Mouse (Mus musculus): ENCODE results near the gene Cops2.

The Cops2 gene

DNA sequence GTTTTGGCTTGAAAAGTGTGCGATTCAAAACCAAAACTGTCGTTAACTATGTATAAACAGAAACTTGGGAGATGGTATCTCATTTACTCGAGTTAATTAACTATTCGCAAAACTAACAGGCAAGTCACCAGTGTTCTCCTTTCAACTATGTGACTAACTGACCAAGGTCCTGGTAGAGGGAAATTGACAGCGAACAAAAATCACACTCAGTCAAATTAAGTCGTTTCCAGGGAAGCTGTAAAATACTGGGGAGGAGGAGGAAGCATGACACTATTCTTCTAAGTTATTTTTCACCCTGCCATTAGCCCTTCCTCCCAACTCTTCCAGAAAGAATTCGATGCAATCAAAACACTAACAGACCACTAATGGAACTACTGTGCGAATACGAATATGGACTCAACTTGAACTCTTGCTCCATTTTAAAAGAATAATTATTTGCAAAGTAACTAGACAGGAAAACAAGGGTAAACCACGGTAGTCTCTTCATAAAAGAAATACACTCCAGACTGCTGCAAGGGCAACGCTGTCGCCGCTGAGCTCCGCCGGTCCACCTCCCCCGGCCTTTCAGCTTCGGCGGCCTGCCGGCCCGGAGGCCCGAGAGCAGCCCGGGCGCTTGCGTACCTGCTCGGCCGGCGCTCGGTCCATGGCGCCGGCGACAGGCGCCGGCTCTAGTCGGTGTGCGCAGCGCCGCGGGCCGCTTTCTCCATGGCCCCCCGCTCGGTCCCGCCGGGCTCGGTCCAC is 76.8 kb downstream of the Cops2 start:
- DNase-seq (ENCODE audit: low read depth, low spot score): peak; percentile 13

DNA sequence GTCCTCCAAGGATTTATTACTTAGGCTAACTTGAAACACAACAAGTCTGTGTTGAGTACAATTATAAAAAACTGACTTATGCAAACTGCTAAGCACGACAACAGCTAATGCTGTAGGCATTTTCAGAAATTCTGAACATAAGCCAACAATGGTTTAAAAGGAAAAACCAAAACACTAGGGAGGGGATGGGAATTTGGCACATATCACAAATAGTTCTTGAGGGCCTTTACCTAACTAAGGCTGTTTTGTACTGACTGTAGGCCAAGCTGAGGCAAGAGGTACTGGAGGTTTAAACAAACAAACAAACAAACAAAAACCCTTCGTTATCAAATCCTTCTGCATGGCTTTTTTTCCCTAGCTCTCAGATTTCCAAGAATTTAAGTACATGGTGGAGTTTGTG is 77.9 kb downstream of the Cops2 start:
- no peak for DNase-seq (ENCODE audit: low read depth, low spot score)
